Mouse (Mus musculus): ENCODE data around the gene Tmem231.

The Tmem231 gene

GRCm38 (mm10) chr8:111905500-111906121, 28.1 kb downstream of the Tmem231 start:
- DNase-seq: no peak

- peak; percentile 57 for DNase-seq
Observed at GRCm38 (mm10) chr8:111902080-111902479, 31.6 kb downstream of the Tmem231 start.

- DNase-seq: no peak
Observed at GRCm38 (mm10) chr8:111898586-111898985, 35.1 kb downstream of the Tmem231 start.

- DNase-seq: no peak
Observed at GRCm38 (mm10) chr8:111894955-111895354, 38.7 kb downstream of the Tmem231 start.

- DNase-seq: no peak
Observed at GRCm38 (mm10) chr8:111892615-111893014, 41.1 kb downstream of the Tmem231 start.

- peak; percentile 48 for DNase-seq
Observed at GRCm38 (mm10) chr8:111891983-111892382, 41.7 kb downstream of the Tmem231 start.

- DNase-seq: no peak
Observed at GRCm38 (mm10) chr8:111890911-111891303, 42.8 kb downstream of the Tmem231 start.

GRCm38 (mm10) chr8:111889931-111890910, 43.5 kb downstream of the Tmem231 start:
- DNase-seq: no peak

GRCm38 (mm10) chr8:111888091-111888650, 45.5 kb downstream of the Tmem231 start:
- no peak for DNase-seq

GRCm38 (mm10) chr8:111887479-111887878, 46.2 kb downstream of the Tmem231 start:
- DNase-seq: no peak

- DNase-seq: no peak
Observed at GRCm38 (mm10) chr8:111883615-111884014, 50.1 kb downstream of the Tmem231 start.

- peak; percentile 74 for DNase-seq
Observed at GRCm38 (mm10) chr8:111881591-111881990, 52.1 kb downstream of the Tmem231 start.

- DNase-seq: no peak
Observed at GRCm38 (mm10) chr8:111877711-111878110, 56.0 kb downstream of the Tmem231 start.

- peak; percentile 98 for DNase-seq
Observed at GRCm38 (mm10) chr8:111876355-111876948, 57.2 kb downstream of the Tmem231 start, which contains the start of gene Tmem170. Tmem170 (minus strand) TSS chr8:111876750.

GRCm38 (mm10) chr8:111875758-111876157, 57.9 kb downstream of the Tmem231 start:
- no peak for DNase-seq

- DNase-seq: no peak
Observed at GRCm38 (mm10) chr8:111871278-111871677, 62.4 kb downstream of the Tmem231 start.

GRCm38 (mm10) chr8:111870379-111870778, 63.3 kb downstream of the Tmem231 start:
- DNase-seq: no peak

- DNase-seq: no peak
Observed at GRCm38 (mm10) chr8:111868664-111869063, 65.0 kb downstream of the Tmem231 start.

- no peak for DNase-seq
Observed at GRCm38 (mm10) chr8:111865857-111866256, 67.8 kb downstream of the Tmem231 start.

- no peak for DNase-seq
Observed at GRCm38 (mm10) chr8:111865130-111865852, 68.4 kb downstream of the Tmem231 start.

- DNase-seq: no peak
Observed at GRCm38 (mm10) chr8:111864648-111865047, 69.0 kb downstream of the Tmem231 start.

- DNase-seq: no peak
Observed at GRCm38 (mm10) chr8:111863280-111863679, 70.4 kb downstream of the Tmem231 start.
